ENCODE assay signal across 11 mouse cellular contexts in the genomic region with DNA sequence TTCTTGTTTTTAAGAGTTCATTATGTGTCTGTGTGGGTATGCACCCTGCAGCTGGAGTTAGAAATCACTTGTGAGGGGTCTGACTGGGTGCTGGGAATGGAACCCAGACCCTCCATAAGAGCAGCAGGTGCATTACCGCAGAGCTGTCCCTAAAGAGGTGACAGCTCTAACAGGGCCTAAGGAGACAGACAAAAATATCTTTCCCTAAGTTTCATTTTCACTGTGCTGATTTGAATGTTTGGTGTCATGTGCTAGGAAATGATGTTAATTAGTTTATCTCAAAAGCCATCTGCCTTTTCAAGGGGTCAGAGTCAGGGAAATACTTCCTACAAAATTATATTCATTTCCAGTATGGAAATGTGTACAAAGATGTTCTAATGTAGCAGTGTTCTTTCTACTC. TPM values are rescaled to one million over a fixed set of nuclear protein-coding genes. Genes with fewer than 3 reads are reported as not detected.
A peak's percentile ranks its signal among the peaks of the same experiment; 100 is the strongest.
DNase-seq lines count a peak whose midpoint lies in the region; ATAC-seq and TF ChIP-seq lines count a peak whose summit lies in the region.
"Had no signal": no experiment of that assay in that cellular context is flagged by ENCODE, and none has a peak within 500 bp of the region (broad histone marks: within the 10 kb centered on the region; RNA-seq: fewer than 3 reads in every experiment).

A gene (plus strand): TSS at position 38 of the 400 bp plus-strand sequence.

- no peaks in the 10 kb centered on the region for H3K9me3 ChIP-seq in forebrain, embryonic 12.5 days
- H3K9me3 ChIP-seq in intestine, postnatal 0 days (ENCODE audit: control insufficient read depth) = no peaks in the 10 kb centered on the region
- H3K9me3 ChIP-seq in neural tube, embryonic 13.5 days = no peaks in the 10 kb centered on the region

- H3K4me2 ChIP-seq in forebrain, embryonic 12.5 days = peak within 1 kb of the TSS; percentile 51
- peak within 1 kb of the TSS; percentile 66 for H3K4me2 ChIP-seq in intestine, postnatal 0 days (replicated peaks; ENCODE audit: low read depth)
- peak within 1 kb of the TSS; percentile 54 for H3K4me2 ChIP-seq in neural tube, embryonic 13.5 days

- no peak for TF ChIP-seq CTCF in lung, adult 2 months (IDR thresholded peaks at IDR 0.05; ENCODE audit: insufficient read depth, low read length)
- TF ChIP-seq CTCF in intestine, postnatal 0 days (IDR thresholded peaks at IDR 0.05; ENCODE audit: low read depth) = no peak

- WGBS in lung, adult 2 months = 80% methylated on average over 1 of the region's 1 CpGs
- WGBS in forebrain, embryonic 12.5 days = 91% methylated on average over 1 of the region's 1 CpGs
- 93% methylated on average over 1 of the region's 1 CpGs for WGBS in intestine, postnatal 0 days
- 92% methylated on average over 1 of the region's 1 CpGs for WGBS in neural tube, embryonic 13.5 days

- H3K4me3 ChIP-seq in lung, adult 2 months (replicated peaks; ENCODE audit: extremely low read depth, low read depth, low read length) = peak within 1 kb of the TSS; percentile 23
- peak within 1 kb of the TSS; percentile 19; the same call in 1 of the 2 replicates for H3K4me3 ChIP-seq in forebrain, embryonic 12.5 days (replicated peaks)
- H3K4me3 ChIP-seq in intestine, postnatal 0 days (ENCODE audit: low read depth, low read length) = peak within 1 kb of the TSS; percentile 31
- H3K4me3 ChIP-seq in neural tube, embryonic 13.5 days = peak within 1 kb of the TSS; percentile 25

- peaks cover 19% of the 10 kb centered on the region for H3K36me3 ChIP-seq in forebrain, embryonic 12.5 days (replicated peaks)
- peaks cover 27% of the 10 kb centered on the region for H3K36me3 ChIP-seq in intestine, postnatal 0 days (ENCODE audit: control insufficient read depth, insufficient read depth)
- peaks cover 25% of the 10 kb centered on the region for H3K36me3 ChIP-seq in neural tube, embryonic 13.5 days

- ATAC-seq in forebrain, embryonic 12.5 days (ENCODE audit: low FRiP score) = no peak
- ATAC-seq in intestine, postnatal 0 days = no peak
- ATAC-seq in neural tube, embryonic 13.5 days (ENCODE audit: low read depth) = no peak
- ATAC-seq: Patski had no signal

- DNase-seq in lung, adult 2 months = no peak
- DNase-seq in lung, adult 18-20 months = no peak
- no peak for DNase-seq in gastrocnemius, postnatal 25 days
- DNase-seq in adrenal gland, postnatal 25 days = no peak
- no peak for DNase-seq in cerebellum, postnatal 25 days
- DNase-seq: embryo, embryonic 11 days had no signal

- H3K4me1 ChIP-seq in lung, adult 2 months (ENCODE audit: control insufficient read depth, insufficient read depth, low read length) = peaks cover 5% of the 10 kb centered on the region; the same call in 1 of the 2 replicates
- peaks cover 48% of the 10 kb centered on the region for H3K4me1 ChIP-seq in forebrain, embryonic 12.5 days
- H3K4me1 ChIP-seq in intestine, postnatal 0 days (replicated peaks; ENCODE audit: control insufficient read depth, insufficient read depth, low read length) = no peaks in the 10 kb centered on the region
- peaks cover 48% of the 10 kb centered on the region for H3K4me1 ChIP-seq in neural tube, embryonic 13.5 days (replicated peaks)

- H3K9ac ChIP-seq in forebrain, embryonic 12.5 days = no peak within 1 kb of the TSS
- peak within 1 kb of the TSS; percentile 23; the same call in 1 of the 2 replicates for H3K9ac ChIP-seq in intestine, postnatal 0 days (ENCODE audit: low read depth, low read length)
- H3K9ac ChIP-seq in neural tube, embryonic 13.5 days = 0 out of 2 replicates have a peak within 1 kb of the TSS, but pooled peaks have one; percentile 58

- H3K27me3 ChIP-seq in forebrain, embryonic 12.5 days = peaks cover 6% of the 10 kb centered on the region
- no peaks in the 10 kb centered on the region for H3K27me3 ChIP-seq in intestine, postnatal 0 days (replicated peaks; ENCODE audit: control insufficient read depth, insufficient read depth, low read length)
- H3K27me3 ChIP-seq in neural tube, embryonic 13.5 days = no peaks in the 10 kb centered on the region
- H3K27me3 ChIP-seq: Patski had no signal

- H3K27ac ChIP-seq in forebrain, embryonic 12.5 days = peak within 1 kb of the TSS; percentile 89
- H3K27ac ChIP-seq in intestine, postnatal 0 days (ENCODE audit: low read depth, low read length) = peak within 1 kb of the TSS; percentile 60
- H3K27ac ChIP-seq in neural tube, embryonic 13.5 days (replicated peaks) = peak within 1 kb of the TSS; percentile 88

- no peak for TF ChIP-seq POLR2A in lung, adult 2 months (IDR thresholded peaks at IDR 0.05; ENCODE audit: borderline replicate concordance, extremely low read depth, low read depth, low read length)

RNA-seq across cellular contexts. Expression of the gene that starts here (rescaled TPM):
- not detected in 2 replicates for polyA plus RNA-seq in lung, adult 2 months (2012; rRNA removed)
- not detected in 2 replicates for polyA plus RNA-seq in forebrain, embryonic 12.5 days (2016; fragmentation: Nextera tagmentation; extraction: Ambion mirVana)
- polyA plus RNA-seq in intestine, postnatal 0 days (2015; fragmentation: Nextera tagmentation; extraction: Ambion mirVana) = not detected in 2 replicates
- not detected in 2 replicates for polyA plus RNA-seq in neural tube, embryonic 13.5 days (2015; fragmentation: Nextera tagmentation; extraction: Ambion mirVana)
- not detected for total RNA-seq in gastrocnemius, postnatal 25 days (2021)
- not detected in 2 replicates for total RNA-seq in adrenal gland, postnatal 25 days (2021)
- total RNA-seq: layer of hippocampus, postnatal 10 days had no signal
- polyA plus RNA-seq: Patski had no signal
